Mouse (Mus musculus): ENCODE results near the gene Zfp488.

The Zfp488 gene

GRCm38 (mm10) chr14:33978604-33979059, at the start of gene Zfp488:
Gene Zfp488, minus strand, starts transcription at chr14:33978764.
- no peak for DNase-seq (ENCODE audit: low spot score)

- no peak for DNase-seq (ENCODE audit: low spot score)
Observed at GRCm38 (mm10) chr14:34026710-34027109, 48.1 kb upstream of the Zfp488 start.

- no peak for DNase-seq (ENCODE audit: low spot score)
Observed at GRCm38 (mm10) chr14:34016938-34017337, 38.4 kb upstream of the Zfp488 start.

- no peak for DNase-seq (ENCODE audit: low spot score)
Observed at GRCm38 (mm10) chr14:34016381-34016780, 37.8 kb upstream of the Zfp488 start, which contains the start of gene Gm5460. Gene Gm5460, plus strand, starts transcription at chr14:34016758.

GRCm38 (mm10) chr14:34015063-34015462, 36.5 kb upstream of the Zfp488 start, which contains the start of gene Gm30083:
Gene Gm30083, minus strand, starts transcription at chr14:34015182.
- DNase-seq (ENCODE audit: low spot score): no peak

GRCm38 (mm10) chr14:34002358-34002757, 23.8 kb upstream of the Zfp488 start:
- DNase-seq (ENCODE audit: low spot score): no peak

- no peak for DNase-seq (ENCODE audit: low spot score)
Observed at GRCm38 (mm10) chr14:34001445-34001844, 22.9 kb upstream of the Zfp488 start.

- DNase-seq (ENCODE audit: low spot score): no peak
Observed at GRCm38 (mm10) chr14:34000076-34000475, 21.5 kb upstream of the Zfp488 start.

GRCm38 (mm10) chr14:33997427-33997826, 18.9 kb upstream of the Zfp488 start:
- no peak for DNase-seq (ENCODE audit: low spot score)

GRCm38 (mm10) chr14:33993521-33994289, 15.1 kb upstream of the Zfp488 start:
- no peak for DNase-seq (ENCODE audit: low spot score)

- no peak for DNase-seq (ENCODE audit: low spot score)
Observed at GRCm38 (mm10) chr14:33993051-33993450, 14.5 kb upstream of the Zfp488 start.

GRCm38 (mm10) chr14:33991971-33992370, 13.4 kb upstream of the Zfp488 start:
- DNase-seq (ENCODE audit: low spot score): no peak

GRCm38 (mm10) chr14:33989201-33989600, 10.6 kb upstream of the Zfp488 start:
- DNase-seq (ENCODE audit: low spot score): no peak

GRCm38 (mm10) chr14:33977748-33978147, 816 bp downstream of the Zfp488 start:
- no peak for DNase-seq (ENCODE audit: low spot score)

GRCm38 (mm10) chr14:33974752-33975151, 3.8 kb downstream of the Zfp488 start:
- DNase-seq (ENCODE audit: low spot score): no peak

- DNase-seq (ENCODE audit: low spot score): no peak
Observed at GRCm38 (mm10) chr14:33972679-33973078, 5.9 kb downstream of the Zfp488 start.

GRCm38 (mm10) chr14:33965675-33966074, 12.9 kb downstream of the Zfp488 start:
- no peak for DNase-seq (ENCODE audit: low spot score)

- DNase-seq (ENCODE audit: low spot score): peak; percentile 51
Observed at GRCm38 (mm10) chr14:33959341-33959740, 19.2 kb downstream of the Zfp488 start.

- DNase-seq (ENCODE audit: low spot score): no peak
Observed at GRCm38 (mm10) chr14:33958841-33959240, 19.7 kb downstream of the Zfp488 start.

GRCm38 (mm10) chr14:33958186-33958585, 20.4 kb downstream of the Zfp488 start:
- no peak for DNase-seq (ENCODE audit: low spot score)

- DNase-seq (ENCODE audit: low spot score): no peak
Observed at GRCm38 (mm10) chr14:33956055-33956454, 22.5 kb downstream of the Zfp488 start.

GRCm38 (mm10) chr14:33953761-33954160, 24.8 kb downstream of the Zfp488 start, which contains the start of gene Rbp3:
Gene Rbp3, plus strand, starts transcription at chr14:33954003.
- no peak for DNase-seq (ENCODE audit: low spot score)

GRCm38 (mm10) chr14:33952233-33952981, 26.2 kb downstream of the Zfp488 start:
- no peak for DNase-seq (ENCODE audit: low spot score)

All from urinary bladder, postnatal 14 days (tissue).